Mouse (Mus musculus): ENCODE data around the gene Chrm1. TPM values are rescaled to one million over a fixed set of nuclear protein-coding genes. Genes with fewer than 3 reads are reported as not detected.

Gene Chrm1
- 100 to 1,000 TPM; 160 to 162 TPM for total RNA-seq (2021)

GRCm38 (mm10) chr19:8663360-8663839 lies at the start of gene Chrm1:
TSS of gene Chrm1 (plus strand) at chr19:8663789.
- peak; percentile 61 to 74 for DNase-seq (ENCODE audit: low spot score in 2 of 2)
- intact Hi-C loops (cut with DNase I), result no loop called here

- peak in 1 of 2 experiments; percentile 17 for DNase-seq (ENCODE audit: low spot score in 2 of 2)
- intact Hi-C loops (cut with DNase I), result no loop called here
Observed at GRCm38 (mm10) chr19:8614343-8614742, 49.2 kb upstream of the Chrm1 start.

- intact Hi-C loops (cut with DNase I), result no loop called here
- DNase-seq (ENCODE audit: low spot score in 2 of 2), result no peak
Observed at GRCm38 (mm10) chr19:8616314-8616713, 47.3 kb upstream of the Chrm1 start.

GRCm38 (mm10) chr19:8617904-8618303 lies 45.7 kb upstream of the Chrm1 start, which contains the start of gene Slc22a6:
TSS of gene Slc22a6 (plus strand) at chr19:8618039.
- no peak for DNase-seq (ENCODE audit: low spot score in 2 of 2)
- intact Hi-C loops (cut with DNase I), result no loop called here

DNA sequence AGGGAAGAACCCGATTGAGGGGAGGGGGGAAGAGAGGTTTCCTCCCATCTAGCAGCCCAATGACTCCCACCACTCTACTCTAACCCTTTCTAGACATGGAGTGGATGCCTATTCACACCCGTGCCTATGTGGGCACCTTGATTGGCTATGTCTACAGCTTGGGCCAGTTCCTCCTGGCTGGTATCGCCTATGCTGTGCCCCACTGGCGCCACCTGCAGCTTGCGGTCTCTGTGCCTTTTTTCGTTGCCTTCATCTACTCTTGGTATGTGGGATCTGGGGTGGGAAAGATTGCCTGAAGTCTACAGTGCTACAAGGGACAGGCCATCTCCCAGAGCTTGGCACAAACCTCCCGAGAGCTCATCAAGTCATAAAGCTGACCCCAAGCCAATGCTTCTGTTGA lies 42.5 kb upstream of the Chrm1 start:
- no peak for DNase-seq (ENCODE audit: low spot score in 2 of 2)
- intact Hi-C loops (cut with DNase I), result no loop called here

- intact Hi-C loops (cut with DNase I), result no loop called here
- no peak for DNase-seq (ENCODE audit: low spot score in 2 of 2)
Observed at GRCm38 (mm10) chr19:8630249-8630648, 33.3 kb upstream of the Chrm1 start.

DNA sequence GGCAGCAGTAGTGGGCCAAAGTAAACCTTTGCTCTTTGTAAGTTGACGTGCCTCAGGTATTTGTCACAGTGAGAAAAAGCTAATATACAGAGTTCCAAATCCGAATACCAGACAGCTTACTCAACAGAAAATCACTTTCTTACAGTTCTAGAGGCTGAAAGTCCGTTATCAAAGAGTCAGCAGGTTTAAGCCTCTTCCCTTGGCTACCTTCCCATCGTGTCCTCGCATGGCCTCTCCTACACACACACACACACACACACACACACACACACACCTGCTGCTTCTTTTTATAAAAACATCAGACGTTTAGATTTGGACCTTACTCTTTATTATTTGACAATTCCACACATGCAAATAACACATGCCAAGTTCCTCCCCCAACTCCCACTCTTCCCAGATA lies 32.8 kb upstream of the Chrm1 start:
- no peak for DNase-seq (ENCODE audit: low spot score in 2 of 2)
- intact Hi-C loops (cut with DNase I), result no loop called here

- DNase-seq (ENCODE audit: low spot score in 2 of 2), result no peak
- intact Hi-C loops (cut with DNase I), result no loop called here
Observed at GRCm38 (mm10) chr19:8632029-8632428, 31.6 kb upstream of the Chrm1 start.

DNA sequence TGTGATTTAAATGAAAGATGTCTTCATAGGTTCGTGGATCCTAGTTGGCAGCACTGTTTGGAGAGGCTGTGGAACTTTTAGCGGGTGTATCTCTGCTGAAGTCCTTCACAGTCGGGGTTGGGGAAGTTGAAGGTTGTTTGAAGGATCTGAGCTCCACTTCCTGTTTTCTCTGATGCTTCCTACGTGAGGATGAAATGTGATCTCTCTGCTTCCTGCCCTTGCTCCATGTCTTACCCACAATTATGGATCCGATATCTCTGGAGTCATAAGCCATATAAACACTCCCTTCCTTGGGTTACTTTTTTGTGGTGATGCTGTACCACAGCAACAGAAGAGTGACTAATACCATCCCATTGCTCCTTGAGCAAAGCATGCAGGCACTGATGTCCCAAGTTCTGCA lies 21.5 kb upstream of the Chrm1 start:
- no peak for DNase-seq (ENCODE audit: low spot score in 2 of 2)
- intact Hi-C loops (cut with DNase I), result no loop called here

DNA sequence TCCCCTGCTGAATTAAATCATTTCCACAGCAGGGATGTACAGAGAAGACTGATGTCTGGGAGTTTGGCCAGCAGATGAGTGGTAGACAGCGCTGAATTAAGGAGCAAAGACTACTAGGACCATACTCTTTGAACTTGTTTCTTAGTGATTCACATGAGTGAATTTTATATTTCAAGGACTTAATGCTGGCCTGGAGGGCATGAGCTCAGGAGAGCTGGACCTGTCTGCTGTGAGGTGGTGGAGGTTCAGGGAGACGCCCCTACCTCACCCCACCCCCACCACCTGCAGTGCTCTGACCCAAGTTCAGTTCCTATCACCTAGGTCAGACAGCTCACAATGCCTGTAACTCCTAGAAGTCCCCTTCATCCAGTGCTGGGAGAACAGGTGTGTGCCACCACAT lies 17.2 kb upstream of the Chrm1 start:
- intact Hi-C loops (cut with DNase I), result no loop called here
- no peak for DNase-seq (ENCODE audit: low spot score in 2 of 2)

DNA sequence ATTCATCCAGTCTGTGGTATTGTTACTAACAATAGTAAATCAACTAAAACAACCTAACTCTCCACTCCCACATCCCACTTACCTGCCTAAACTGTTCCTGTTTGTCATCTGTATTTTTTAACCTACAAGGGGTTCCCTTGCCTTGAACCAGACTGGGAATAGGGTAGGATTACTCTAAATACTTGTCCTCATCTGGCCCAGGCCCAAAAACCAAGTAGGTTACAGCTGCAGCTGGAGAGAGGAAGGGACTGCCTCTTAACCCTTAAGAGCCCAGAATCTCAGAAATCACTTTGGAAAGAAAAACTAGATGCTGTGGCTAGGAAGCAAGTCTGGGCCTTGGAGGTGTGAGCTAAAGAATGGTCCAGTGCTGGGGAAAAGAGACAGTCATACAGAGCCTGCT lies 7.8 kb upstream of the Chrm1 start:
- intact Hi-C loops (cut with DNase I), result no loop called here
- no peak for DNase-seq (ENCODE audit: low spot score in 2 of 2)

GRCm38 (mm10) chr19:8656341-8656740 lies 7.2 kb upstream of the Chrm1 start:
- DNase-seq (ENCODE audit: low spot score in 2 of 2), result no peak
- intact Hi-C loops (cut with DNase I), result no loop called here

DNA sequence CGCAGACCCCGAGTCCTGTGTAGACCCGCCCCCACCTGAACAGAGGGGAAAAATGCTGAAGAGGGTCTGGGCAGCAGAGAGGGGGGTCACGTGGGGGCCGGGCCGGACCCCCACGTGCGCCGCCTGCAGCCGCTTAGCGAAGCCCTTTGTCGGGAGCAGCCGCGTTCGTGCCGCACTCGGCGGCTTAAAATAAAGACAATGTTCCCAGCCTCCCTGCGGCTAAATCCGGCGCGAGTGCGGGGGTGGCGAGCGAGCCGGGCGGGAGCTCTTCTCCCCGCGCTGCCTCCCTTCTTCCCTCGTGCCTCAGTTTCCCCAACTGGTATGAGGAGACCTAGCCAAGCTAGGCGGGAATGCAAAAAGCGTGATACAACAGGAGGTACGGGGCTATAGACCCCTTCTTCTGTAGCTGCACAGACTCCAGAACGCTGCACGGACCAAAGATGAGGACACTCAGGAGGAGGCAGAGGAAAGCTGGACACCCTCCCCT lies 1.7 kb upstream of the Chrm1 start:
- intact Hi-C loops (cut with DNase I), result loop anchor here (1.0 kb wide), 3 partner anchors 21 to 84 kb away; partner anchors contain the start of gene Slc3a2

DNA sequence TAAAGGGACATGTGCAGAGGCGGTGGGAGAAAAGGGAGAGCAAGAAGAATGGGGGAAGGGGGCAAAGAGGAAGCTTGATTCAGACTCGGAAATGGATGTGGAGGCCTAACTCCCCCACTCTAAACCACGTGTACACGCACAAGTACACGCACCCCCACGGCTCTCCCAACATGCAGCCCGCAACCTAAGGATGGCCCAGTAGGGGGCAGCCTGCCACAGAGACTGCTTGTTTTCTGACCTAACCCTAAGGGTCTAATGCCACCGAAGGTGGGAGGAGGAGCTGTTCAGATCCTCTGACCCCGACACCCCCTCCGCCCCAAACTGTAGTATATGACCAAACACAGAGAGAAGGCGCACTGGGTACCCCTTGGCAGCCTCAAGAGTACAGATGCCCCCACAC lies 1.3 kb upstream of the Chrm1 start:
- intact Hi-C loops (cut with DNase I), result loop anchor here (1.0 kb wide), 3 partner anchors 21 to 84 kb away; partner anchors contain the start of gene Slc3a2
- DNase-seq (ENCODE audit: low spot score in 2 of 2), result peak; percentile 87 to 95

More for the DNA sequence above, 1.7 kb upstream of the Chrm1 start:
- DNase-seq (ENCODE audit: low spot score in 2 of 2), result peak; percentile 86 to 93

- intact Hi-C loops (cut with DNase I), result no loop called here
Observed at GRCm38 (mm10) chr19:8663911-8664421, 377 bp downstream of the Chrm1 start.

GRCm38 (mm10) chr19:8664859-8665258 lies 1.3 kb downstream of the Chrm1 start:
- DNase-seq (ENCODE audit: low spot score in 2 of 2), result peak in 1 of 2 experiments; percentile 61
- intact Hi-C loops (cut with DNase I), result no loop called here

More at GRCm38 (mm10) chr19:8663911-8664421, 377 bp downstream of the Chrm1 start:
- DNase-seq (ENCODE audit: low spot score in 2 of 2), result peak; percentile 72 to 86

- intact Hi-C loops (cut with DNase I), result no loop called here
- DNase-seq (ENCODE audit: low spot score in 2 of 2), result peak; percentile 60 to 79
Observed at GRCm38 (mm10) chr19:8665746-8666145, 2.2 kb downstream of the Chrm1 start.

DNA sequence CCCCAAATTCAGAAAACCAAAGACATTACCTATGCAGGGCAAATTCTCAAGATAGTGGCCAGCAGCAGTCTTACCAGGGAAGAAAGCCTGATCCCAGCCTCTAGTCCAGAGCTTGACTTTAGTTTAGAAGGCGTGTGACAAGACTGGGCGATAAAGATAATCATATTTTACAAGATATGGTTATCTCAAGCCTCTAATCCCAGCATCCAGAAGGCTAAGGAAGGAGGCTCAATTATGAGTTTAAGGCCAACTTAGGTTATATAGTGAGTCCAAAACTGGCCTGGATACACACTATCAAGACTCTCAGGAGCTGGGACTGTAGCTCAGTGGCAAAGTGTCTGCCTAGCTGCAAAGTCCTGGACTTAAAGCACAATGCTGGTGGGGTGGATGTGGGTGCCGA lies 9.3 kb downstream of the Chrm1 start:
- intact Hi-C loops (cut with DNase I), result no loop called here
- DNase-seq (ENCODE audit: low spot score in 2 of 2), result no peak

- intact Hi-C loops (cut with DNase I), result no loop called here
- no peak for DNase-seq (ENCODE audit: low spot score in 2 of 2)
Observed at GRCm38 (mm10) chr19:8673336-8674063, 9.9 kb downstream of the Chrm1 start.

GRCm38 (mm10) chr19:8679031-8679779 lies 15.6 kb downstream of the Chrm1 start:
- no peak for DNase-seq (ENCODE audit: low spot score in 2 of 2)
- intact Hi-C loops (cut with DNase I), result no loop called here

All from left cerebral cortex, postnatal 25 days (tissue).